In the genomic region with DNA sequence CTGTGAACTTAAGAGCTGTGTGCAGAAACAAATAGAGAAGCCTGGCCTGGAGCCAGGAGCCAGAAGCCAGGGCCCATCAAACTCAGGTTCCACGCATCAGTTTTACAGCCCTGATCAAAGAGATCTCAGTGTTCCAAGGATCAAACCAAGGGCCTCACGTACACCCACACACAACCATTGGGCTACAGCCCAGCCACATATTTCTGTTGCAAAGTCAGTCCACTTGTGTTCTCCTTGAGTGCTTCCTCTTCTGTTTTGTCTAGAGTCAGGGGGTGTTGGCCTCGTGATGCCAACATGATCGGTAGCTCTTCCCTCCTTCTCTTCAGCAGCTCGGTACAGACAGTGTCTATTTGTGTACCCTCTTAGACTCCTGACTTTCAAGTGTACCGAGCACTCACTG, we compare ENCODE assay signal across 15 mouse cellular contexts. TPM values are rescaled to one million over a fixed set of nuclear protein-coding genes. Genes with fewer than 3 reads are reported as not detected.
DNase-seq lines count a peak whose midpoint lies in the region; ATAC-seq and TF ChIP-seq lines count a peak whose summit lies in the region.
"Had no signal": no experiment of that assay in that cellular context is flagged by ENCODE, and none has a peak within 500 bp of the region (broad histone marks: within the 10 kb centered on the region; RNA-seq: fewer than 3 reads in every experiment).

No protein-coding gene starts in this region.

- H3K4me1 ChIP-seq in heart, embryonic 13.5 days: peaks cover 22% of the 10 kb centered on the region
- H3K4me1 ChIP-seq in heart, adult 2 months (ENCODE audit: control insufficient read depth, insufficient read depth, low read length): peaks cover 2% of the 10 kb centered on the region; the same call in 1 of the 2 replicates
- peaks cover 6% of the 10 kb centered on the region; the same call in 1 of the 2 replicates for H3K4me1 ChIP-seq in midbrain, embryonic 13.5 days (replicated peaks)

- no peak overlapping the region for H3K4me3 ChIP-seq in heart, embryonic 13.5 days
- no peak overlapping the region for H3K4me3 ChIP-seq in heart, adult 2 months
- H3K4me3 ChIP-seq in midbrain, embryonic 13.5 days (replicated peaks): no peak overlapping the region
- H3K4me3 ChIP-seq: embryonic facial prominence, embryonic 12.5 days; liver, embryonic 15.5 days had no signal

- peak overlapping the region; percentile 25 for H3K27ac ChIP-seq in heart, embryonic 13.5 days (replicated peaks)
- no peak overlapping the region for H3K27ac ChIP-seq in heart, adult 2 months
- H3K27ac ChIP-seq in midbrain, embryonic 13.5 days: no peak overlapping the region
- H3K27ac ChIP-seq: embryonic facial prominence, embryonic 12.5 days; liver, embryonic 15.5 days had no signal

- peaks cover 16% of the 10 kb centered on the region; the same call in 1 of the 2 replicates for H3K27me3 ChIP-seq in heart, embryonic 13.5 days (replicated peaks)
- no peaks in the 10 kb centered on the region for H3K27me3 ChIP-seq in heart, adult 2 months (ENCODE audit: control insufficient read depth, insufficient read depth, low read length)
- H3K27me3 ChIP-seq in midbrain, embryonic 13.5 days: peaks cover 14% of the 10 kb centered on the region; the same call in 1 of the 2 replicates

- H3K79me2 ChIP-seq in heart, adult 2 months (replicated peaks; ENCODE audit: control insufficient read depth, insufficient read depth, low read length): no peaks in the 10 kb centered on the region

- peak overlapping the region; percentile 38 for H3K4me2 ChIP-seq in heart, embryonic 13.5 days
- no peak overlapping the region for H3K4me2 ChIP-seq in midbrain, embryonic 13.5 days (replicated peaks)
- H3K4me2 ChIP-seq: embryonic facial prominence, embryonic 12.5 days; liver, embryonic 15.5 days had no signal

- TF ChIP-seq POLR2A in heart, adult 2 months (IDR thresholded peaks at IDR 0.05; ENCODE audit: insufficient read depth, low read depth, low read length): no peak

- WGBS in heart, embryonic 13.5 days: 38% methylated on average over 6 of the region's 6 CpGs
- 51% methylated on average over 6 of the region's 6 CpGs for WGBS in heart, adult 2 months
- WGBS in midbrain, embryonic 13.5 days: 75% methylated on average over 6 of the region's 6 CpGs

- intact Hi-C loops in heart, adult 2 months (cut with DNase I): no loop called here

- ATAC-seq in heart, embryonic 13.5 days (ENCODE audit: extremely low read depth, insufficient number of reproducible peaks, low FRiP score, low TSS enrichment): no peak
- ATAC-seq in hematopoietic stem cell, adult 5-6 weeks (replicated peaks in 1 of 2; ENCODE audit: insufficient read depth in 1 of 2, low FRiP score in 2 of 2, low TSS enrichment in 1 of 2, low read depth in 1 of 2, poor library complexity in 2 of 2, severe bottlenecking in 2 of 2): peak; percentile 17 to 25; a peak in 1 of 4 replicates
- ATAC-seq in midbrain, embryonic 13.5 days: no peak
- no peak for ATAC-seq in CD4-positive, CD25-positive, alpha-beta regulatory T cell, adult 4 months
- ATAC-seq: forebrain, embryonic 14.5 days had no signal

- TF ChIP-seq CTCF in heart, adult 2 months (IDR thresholded peaks at IDR 0.05): no peak

- H3K9me3 ChIP-seq in heart, embryonic 13.5 days: no peaks in the 10 kb centered on the region
- no peaks in the 10 kb centered on the region for H3K9me3 ChIP-seq in midbrain, embryonic 13.5 days
- H3K9me3 ChIP-seq: embryonic facial prominence, embryonic 12.5 days; liver, embryonic 15.5 days had no signal

- DNase-seq in heart, adult 2 months: no peak
- DNase-seq in layer of hippocampus, adult 9-11 months: peak; percentile 85
- DNase-seq in layer of hippocampus, adult 9-10 months (ENCODE audit: low spot score): no peak
- DNase-seq in lung, postnatal 36 days: peak; percentile 58
- DNase-seq: cerebellum, adult 2 months; gastrocnemius, postnatal 36 days; kidney, adult 8-10 months; right cerebral cortex, postnatal 4 days had no signal

- no peaks in the 10 kb centered on the region for H3K36me3 ChIP-seq in heart, embryonic 13.5 days
- no peaks in the 10 kb centered on the region for H3K36me3 ChIP-seq in heart, adult 2 months (ENCODE audit: control insufficient read depth, insufficient read depth, low read length)
- no peaks in the 10 kb centered on the region for H3K36me3 ChIP-seq in midbrain, embryonic 13.5 days
- H3K36me3 ChIP-seq: embryonic facial prominence, embryonic 12.5 days; liver, embryonic 15.5 days had no signal

- peak overlapping the region; percentile 33; the same call in 1 of the 2 replicates for H3K9ac ChIP-seq in heart, embryonic 13.5 days
- H3K9ac ChIP-seq in heart, adult 2 months (ENCODE audit: low read depth, low read length): no peak overlapping the region
- no peak overlapping the region for H3K9ac ChIP-seq in midbrain, embryonic 13.5 days (replicated peaks)
- H3K9ac ChIP-seq: embryonic facial prominence, embryonic 12.5 days; liver, embryonic 15.5 days had no signal

- no peak for TF ChIP-seq EP300 in heart, adult 2 months (IDR thresholded peaks at IDR 0.05; ENCODE audit: insufficient read depth, low read depth, low read length)

RNA-seq across cellular contexts. Expression of gene Il20rb, which starts 34.2 kb away (rescaled TPM):
- 0.41 and 0.68 TPM in 2 replicates for polyA plus RNA-seq in heart, embryonic 13.5 days (2015; fragmentation: Nextera tagmentation; extraction: Ambion mirVana)
- total RNA-seq in heart, adult 2 months (2021): 1 to 10 TPM in 1 of 2 experiments, under 1 TPM in 1; 0.86 to 1.6 TPM
- polyA plus RNA-seq in heart, adult 2 months (2012; rRNA removed): 1.7 and 2.0 TPM in 2 replicates
- 0.88 and 1.2 TPM in 2 replicates for total RNA-seq in hematopoietic stem cell, adult 5-6 weeks (2017)
- polyA plus RNA-seq in midbrain, embryonic 13.5 days (2015; fragmentation: Nextera tagmentation; extraction: Ambion mirVana): 0.70 and 0.86 TPM in 2 replicates
- 1 to 10 TPM; 1.0 to 2.7 TPM for polyA plus RNA-seq in CD4-positive, CD25-positive, alpha-beta regulatory T cell, adult 4 months (2017; shearing (Covaris generic))

Comparison
In these comparisons a context has a peak if more than half of its experiments do, and no peak if none do; other contexts are left out.
1. DNase-seq: peak in layer of hippocampus, adult 9-11 months (single experiment) and lung, postnatal 36 days (single experiment); none in heart, adult 2 months (0 of 2) and layer of hippocampus, adult 9-10 months (single experiment).
2. ATAC-seq: peak in hematopoietic stem cell, adult 5-6 weeks (2 of 2); none in heart, embryonic 13.5 days (single experiment), midbrain, embryonic 13.5 days (single experiment) and CD4-positive, CD25-positive, alpha-beta regulatory T cell, adult 4 months (single experiment).